Mouse (Mus musculus) hindbrain, embryonic 14.5 days (tissue): ENCODE measurements around the gene Fam219a. TPM values are rescaled to one million over a fixed set of nuclear protein-coding genes. Genes with fewer than 3 reads are reported as not detected.

ENCODE experiments used
- ATAC-seq: fragments of 200-750 bp; cut with Nextera tagmentation; 2 replicates; pipeline ENCODE4 v1.8.0; 2017; ENCODE audit warnings: moderate number of reproducible peaks, mild to moderate bottlenecking, moderate TSS enrichment, moderate library complexity; ENCODE audit not compliant: low FRiP score
- DNase-seq: peaks from one replicate; pipeline ENCODE4 v3.0.0-alpha.2; 2015; ENCODE audit warnings: low spot score
- H3K27ac ChIP-seq: fragments of 300-500 bp; sonication (generic); 2 replicates; pipeline ENCODE4 v1.5.1; 2014; ENCODE audit warnings: mild to moderate bottlenecking, moderate library complexity
- H3K27me3 ChIP-seq: fragments of 300-500 bp; sonication (generic); 2 replicates; pipeline ENCODE4 v1.6.1; 2014; ENCODE audit warnings: mild to moderate bottlenecking, low read length, mixed read lengths; ENCODE audit not compliant: control insufficient read depth, insufficient read depth
- H3K36me3 ChIP-seq: fragments of 300-500 bp; sonication (generic); replicated peaks from 2 replicates; pipeline ENCODE4 v1.6.1; 2014; ENCODE audit not compliant: control insufficient read depth, insufficient read depth
- H3K4me1 ChIP-seq: fragments of 300-500 bp; sonication (generic); replicated peaks from 2 replicates; pipeline ENCODE4 v1.6.1; 2014; ENCODE audit warnings: antibody characterized with exemption, low read length, mixed read lengths; ENCODE audit not compliant: control insufficient read depth, insufficient read depth
- H3K4me2 ChIP-seq: fragments of 300-500 bp; sonication (generic); replicated peaks from 2 replicates; pipeline ENCODE4 v1.6.1; 2014; ENCODE audit warnings: mild to moderate bottlenecking, moderate library complexity
- H3K4me3 ChIP-seq: fragments of 300-500 bp; sonication (generic); replicated peaks from 2 replicates; pipeline ENCODE4 v1.5.1; 2014; ENCODE audit warnings: mild to moderate bottlenecking, low read length
- H3K9ac ChIP-seq: fragments of 300-500 bp; sonication (generic); 2 replicates; pipeline ENCODE4 v1.6.1; 2014
- H3K9me3 ChIP-seq: fragments of 300-500 bp; sonication (generic); 2 replicates; pipeline ENCODE4 v1.6.1; 2016; ENCODE audit warnings: low read length; ENCODE audit not compliant: control insufficient read depth
- WGBS: fragments of 180-500 bp; shearing (Covaris S2); extraction: QIAGEN DNeasy Blood & Tissue Kit; methylation state at CpG from one replicate; pipeline ENCODE4 v1.1.7; 2014; 5-methylcytosine and 5-hydroxymethylcytosine counted together
- polyA plus RNA-seq: library from polyadenylated mRNA; unstranded; fragments of >200 nt; fragmentation: Nextera tagmentation; extraction: Ambion mirVana; gene quantifications from 2 replicates; pipeline ENCODE4 v1.2.1, GENCODE M21; 2014

Gene Fam219a
- polyA plus RNA-seq, 1 experiment from 2014 or later = 23.5 TPM

- no peak for ATAC-seq
Observed at GRCm38 (mm10) chr4:41602818-41603217, 33.5 kb upstream of the Fam219a start.

GRCm38 (mm10) chr4:41583353-41583752 is 14.0 kb upstream of the Fam219a start:
- Histone ChIP-seq H3K27me3 (no peaks in the 10 kb centered on the region), H3K4me1 (no peaks in the 10 kb centered on the region), H3K27ac (no peak overlapping the region), H3K4me3 (no peak overlapping the region), H3K36me3 (no peaks in the 10 kb centered on the region), H3K9me3 (no peaks in the 10 kb centered on the region), H3K4me2 (no peak overlapping the region), H3K9ac (no peak overlapping the region)
- ATAC-seq (no peak), DNase-seq (no peak)
- 60% methylated on average over 7 of the region's 7 CpGs for WGBS

More at GRCm38 (mm10) chr4:41602818-41603217, 33.5 kb upstream of the Fam219a start:
- Histone ChIP-seq H3K4me2 (no peak overlapping the region), H3K4me1 (peaks cover 10% of the 10 kb centered on the region; the same call in 1 of the 2 replicates), H3K27me3 (no peaks in the 10 kb centered on the region), H3K36me3 (no peaks in the 10 kb centered on the region), H3K27ac (no peak overlapping the region), H3K9me3 (no peaks in the 10 kb centered on the region), H3K9ac (no peak overlapping the region), H3K4me3 (no peak overlapping the region)
- DNase-seq = no peak
- 34% methylated on average over 4 of the region's 4 CpGs for WGBS

- Histone ChIP-seq H3K9me3 (no peaks in the 10 kb centered on the region), H3K4me2 (no peak overlapping the region), H3K36me3 (no peaks in the 10 kb centered on the region), H3K9ac (no peak overlapping the region), H3K4me3 (no peak overlapping the region), H3K27ac (no peak overlapping the region), H3K4me1 (peaks cover 12% of the 10 kb centered on the region; the same call in 1 of the 2 replicates), H3K27me3 (no peaks in the 10 kb centered on the region)
- no peak for ATAC-seq
- no peak for DNase-seq
- 27% methylated on average over 6 of the region's 6 CpGs for WGBS
Observed at GRCm38 (mm10) chr4:41575914-41576313, 6.6 kb upstream of the Fam219a start.

GRCm38 (mm10) chr4:41573492-41573891 is 4.2 kb upstream of the Fam219a start:
- Histone ChIP-seq H3K9ac (no peak overlapping the region), H3K4me1 (peaks cover 12% of the 10 kb centered on the region), H3K36me3 (no peaks in the 10 kb centered on the region), H3K27me3 (no peaks in the 10 kb centered on the region), H3K4me2 (no peak overlapping the region), H3K4me3 (no peak overlapping the region), H3K9me3 (no peaks in the 10 kb centered on the region), H3K27ac (no peak overlapping the region)
- DNase-seq (no peak), ATAC-seq (no peak)
- 49% methylated on average over 4 of the region's 4 CpGs for WGBS

DNA sequence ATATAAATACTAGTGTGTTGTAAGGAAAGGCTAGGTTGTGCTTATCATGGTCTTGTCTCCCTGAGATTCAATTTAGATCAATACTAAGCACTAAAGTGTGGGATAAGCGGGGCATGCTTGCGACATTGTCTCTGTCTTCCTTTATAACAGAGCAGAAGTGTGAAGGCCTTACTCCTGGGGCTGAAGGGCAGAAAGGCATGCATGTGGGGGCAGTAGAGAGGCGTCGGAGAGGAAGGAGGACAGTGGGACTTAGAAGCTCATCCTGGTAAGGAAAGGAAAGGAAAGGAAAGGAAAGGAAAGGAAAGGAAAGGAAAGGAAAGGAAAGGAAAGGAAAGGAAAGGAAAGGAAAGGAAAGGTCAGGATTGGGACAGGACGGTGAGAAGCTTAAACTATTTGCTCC is 2.2 kb upstream of the Fam219a start:
- ATAC-seq = no peak
- no peak for DNase-seq
- Histone ChIP-seq H3K27ac (no peak overlapping the region), H3K4me2 (no peak overlapping the region), H3K27me3 (no peaks in the 10 kb centered on the region), H3K9me3 (no peaks in the 10 kb centered on the region), H3K4me1 (peaks cover 24% of the 10 kb centered on the region), H3K36me3 (no peaks in the 10 kb centered on the region), H3K4me3 (no peak overlapping the region), H3K9ac (no peak overlapping the region)
- 30% methylated on average over 5 of the region's 5 CpGs for WGBS

DNA sequence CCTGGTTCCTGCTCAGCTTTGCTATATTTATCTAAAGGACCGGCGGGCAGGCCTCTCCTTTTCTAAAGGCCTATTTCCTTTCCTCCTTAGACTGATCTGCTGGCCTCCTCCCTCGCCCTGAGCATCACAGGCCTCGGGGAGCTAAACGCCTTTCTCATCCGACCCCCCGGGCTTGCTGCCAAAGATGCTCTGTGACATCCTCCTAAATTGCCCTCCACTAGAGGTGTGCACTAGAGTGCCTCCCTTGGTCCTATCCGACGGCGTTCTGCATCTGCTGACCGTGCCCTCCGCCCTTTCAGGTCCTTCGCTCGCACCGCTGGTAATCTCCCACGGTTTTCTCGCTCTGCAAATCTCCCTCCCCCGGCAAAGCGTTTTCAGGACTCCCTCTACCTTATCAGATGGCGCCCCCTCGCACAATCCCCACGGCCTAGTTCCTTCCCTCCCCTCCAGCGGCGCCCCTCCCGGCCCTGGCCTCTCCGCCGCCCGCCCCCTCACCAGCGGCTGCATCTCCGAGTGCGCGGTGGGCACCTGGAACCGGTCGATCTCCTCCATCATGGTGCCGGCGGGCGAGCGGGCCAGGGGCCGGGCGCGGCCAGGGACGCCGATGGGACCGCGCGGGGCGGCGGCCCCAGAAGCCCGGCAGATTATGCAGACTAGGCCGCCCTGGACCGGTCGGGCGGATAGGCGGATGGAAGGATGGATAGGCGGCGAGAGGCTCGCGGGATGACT is 492 bp downstream of the Fam219a start:
- peak overlapping the region; percentile 85 for H3K9ac ChIP-seq
- H3K4me1 ChIP-seq = peaks cover 28% of the 10 kb centered on the region
- H3K36me3 ChIP-seq = no peaks in the 10 kb centered on the region
- H3K9me3 ChIP-seq = no peaks in the 10 kb centered on the region
- H3K27ac ChIP-seq = peak overlapping the region; percentile 93
- ATAC-seq (peak; percentile 12), DNase-seq (peak; percentile 49)
- WGBS = 1% methylated on average over 57 of the region's 58 CpGs
- H3K4me3 ChIP-seq = peak overlapping the region; percentile 81
- H3K4me2 ChIP-seq = peak overlapping the region; percentile 80
- H3K27me3 ChIP-seq = no peaks in the 10 kb centered on the region

GRCm38 (mm10) chr4:41568239-41568638 is 1.1 kb downstream of the Fam219a start:
- H3K4me3 ChIP-seq = peak overlapping the region; percentile 81
- no peaks in the 10 kb centered on the region for H3K9me3 ChIP-seq
- DNase-seq (peak; percentile 44), ATAC-seq (no peak)
- peak overlapping the region; percentile 80 for H3K4me2 ChIP-seq
- WGBS = 2% methylated on average over 19 of the region's 19 CpGs
- peak overlapping the region; percentile 93 for H3K27ac ChIP-seq
- H3K27me3 ChIP-seq = no peaks in the 10 kb centered on the region
- H3K4me1 ChIP-seq = peaks cover 28% of the 10 kb centered on the region
- H3K36me3 ChIP-seq = no peaks in the 10 kb centered on the region
- H3K9ac ChIP-seq = peak overlapping the region; percentile 85

DNA sequence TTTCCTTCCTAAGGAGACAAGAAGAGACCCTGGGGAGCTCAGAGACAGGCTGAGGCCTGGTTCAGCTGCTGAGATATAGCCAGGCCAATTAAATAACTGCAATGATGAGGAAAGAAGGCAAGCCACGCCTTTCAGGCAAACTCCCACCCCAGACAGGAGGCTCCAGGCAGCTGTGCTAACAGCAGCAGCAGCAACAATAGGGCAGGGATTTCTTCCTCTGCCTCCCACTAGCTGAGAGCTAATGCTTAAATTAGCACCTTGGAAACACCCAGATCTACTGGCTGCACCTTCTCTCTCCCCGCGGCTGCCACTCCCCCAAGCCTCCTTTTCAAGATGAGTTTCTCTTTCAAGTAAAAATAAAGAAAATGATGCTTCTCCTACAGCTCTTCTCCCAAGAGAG is 3.2 kb downstream of the Fam219a start:
- H3K9ac ChIP-seq = no peak overlapping the region
- DNase-seq = no peak
- no peak for ATAC-seq
- no peaks in the 10 kb centered on the region for H3K9me3 ChIP-seq
- H3K36me3 ChIP-seq = 0 out of 2 replicates have a peak, but pooled peaks cover 3% of the 10 kb centered on the region
- WGBS = 20% methylated on average over 3 of the region's 3 CpGs
- H3K4me3 ChIP-seq = no peak overlapping the region
- peaks cover 28% of the 10 kb centered on the region for H3K4me1 ChIP-seq
- peak overlapping the region; percentile 18; the same call in 1 of the 2 replicates for H3K4me2 ChIP-seq
- H3K27me3 ChIP-seq = no peaks in the 10 kb centered on the region
- no peak overlapping the region for H3K27ac ChIP-seq

GRCm38 (mm10) chr4:41563297-41563696 is 6.0 kb downstream of the Fam219a start:
- WGBS = 95% methylated on average over 5 of the region's 5 CpGs
- Histone ChIP-seq H3K4me2 (no peak overlapping the region), H3K9ac (no peak overlapping the region), H3K4me1 (peaks cover 28% of the 10 kb centered on the region), H3K36me3 (0 out of 2 replicates have a peak, but pooled peaks cover 7% of the 10 kb centered on the region), H3K4me3 (no peak overlapping the region), H3K27ac (no peak overlapping the region), H3K9me3 (no peaks in the 10 kb centered on the region), H3K27me3 (no peaks in the 10 kb centered on the region)
- ATAC-seq (no peak), DNase-seq (no peak)
